Mouse (Mus musculus) small intestine, adult 2 months (tissue): Measurements from ENCODE around the gene Azgp1.

ENCODE experiments used
- CTCF ChIP-seq: fragments of 200-500 bp; IDR thresholded peaks from 2 replicates; pipeline ENCODE4 v1.5.1; 2012; ENCODE audit warnings: low read depth, mild to moderate bottlenecking, control low read depth, inconsistent platforms, low read length, moderate library complexity, mixed read lengths; ENCODE audit not compliant: insufficient replicate concordance, insufficient read length; ENCODE audit errors: extremely low read depth
- POLR2A ChIP-seq: fragments of 200-500 bp; IDR thresholded peaks from 2 replicates; pipeline ENCODE4 v1.6.1; 2012; ENCODE audit warnings: low read depth, mild to moderate bottlenecking, control low read depth, inconsistent platforms, low read length, moderate library complexity

DNA sequence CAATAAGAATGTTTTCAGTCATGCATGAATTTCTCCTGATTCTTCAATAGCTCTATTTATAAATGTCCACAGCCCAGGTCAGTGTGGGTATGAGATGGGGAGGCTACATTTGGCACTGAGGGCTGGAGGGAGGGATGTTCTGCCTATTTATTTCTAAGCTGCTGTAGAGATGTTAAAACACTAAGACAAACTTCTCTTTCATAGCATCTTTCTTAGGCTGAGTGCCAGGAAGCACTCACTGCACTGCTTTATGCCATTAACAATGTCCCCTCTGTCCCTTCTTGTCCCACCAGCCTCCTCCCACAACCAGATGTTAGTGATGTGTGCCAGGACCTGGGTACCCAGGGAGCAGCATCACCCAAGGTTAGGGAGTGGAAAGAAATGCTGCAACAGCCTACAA lies 14.8 kb upstream of the Azgp1 start:
- TF ChIP-seq POLR2A, result no peak
- no peak for TF ChIP-seq CTCF
